Mouse (Mus musculus): ENCODE results near the gene Lmna. TPM values are rescaled to one million over a fixed set of nuclear protein-coding genes. Genes with fewer than 3 reads are reported as not detected.

The Lmna gene
- polyA plus RNA-seq, 1 experiment from 2014 or later = 109 TPM

DNA sequence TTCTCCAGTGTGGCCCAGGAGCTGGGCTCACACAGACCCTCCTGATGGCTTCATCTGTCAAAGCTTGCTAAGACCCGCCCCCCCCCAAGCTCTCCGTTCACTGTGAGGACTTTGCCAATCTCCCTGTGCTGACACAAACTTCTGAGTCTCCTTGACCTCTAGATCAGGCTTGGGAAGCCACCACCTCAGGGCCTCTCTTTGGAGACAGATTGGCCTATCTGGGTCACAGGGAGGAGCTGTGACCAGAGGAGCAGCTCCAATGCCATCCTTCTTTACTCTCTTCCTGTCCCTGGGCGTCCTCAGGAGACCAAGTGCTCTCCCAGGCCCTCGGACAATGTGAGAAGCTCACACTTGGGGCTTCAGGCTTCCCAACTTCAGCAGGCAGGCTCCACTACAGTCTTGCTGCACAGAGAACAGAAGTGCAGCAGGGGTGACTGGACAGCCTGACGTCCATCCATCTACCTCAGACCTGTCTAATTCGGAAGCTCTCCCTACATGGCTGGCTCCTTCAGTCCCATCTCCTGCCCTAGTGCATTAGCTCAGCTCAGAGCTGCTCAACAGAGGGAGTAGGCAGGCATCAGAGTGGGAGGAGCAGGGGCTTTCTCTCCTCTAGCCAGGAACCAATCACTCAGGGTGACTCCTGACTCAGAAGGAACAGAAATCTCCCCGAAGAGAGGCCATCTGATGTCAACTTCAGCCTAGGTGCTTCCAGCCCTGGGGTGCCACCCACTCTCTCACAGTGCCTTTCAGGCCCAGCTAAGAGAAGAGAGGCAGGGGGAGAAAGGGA, 52.8 kb downstream of the Lmna start:
- no peak overlapping the region for H3K9ac ChIP-seq
- 68% methylated on average over 7 of the region's 7 CpGs for WGBS
- H3K36me3 ChIP-seq = no peaks in the 10 kb centered on the region
- peaks cover 29% of the 10 kb centered on the region; the same call in 1 of the 2 replicates for H3K4me1 ChIP-seq
- no peaks in the 10 kb centered on the region for H3K9me3 ChIP-seq
- no peak overlapping the region for H3K4me3 ChIP-seq
- no peak for ATAC-seq (ENCODE audit: insufficient number of reproducible peaks, insufficient read depth, low FRiP score, low TSS enrichment)
- H3K27ac ChIP-seq = no peak overlapping the region
- H3K4me2 ChIP-seq (replicated peaks) = no peak overlapping the region
- peaks cover 7% of the 10 kb centered on the region; the same call in 1 of the 2 replicates for H3K27me3 ChIP-seq

DNA sequence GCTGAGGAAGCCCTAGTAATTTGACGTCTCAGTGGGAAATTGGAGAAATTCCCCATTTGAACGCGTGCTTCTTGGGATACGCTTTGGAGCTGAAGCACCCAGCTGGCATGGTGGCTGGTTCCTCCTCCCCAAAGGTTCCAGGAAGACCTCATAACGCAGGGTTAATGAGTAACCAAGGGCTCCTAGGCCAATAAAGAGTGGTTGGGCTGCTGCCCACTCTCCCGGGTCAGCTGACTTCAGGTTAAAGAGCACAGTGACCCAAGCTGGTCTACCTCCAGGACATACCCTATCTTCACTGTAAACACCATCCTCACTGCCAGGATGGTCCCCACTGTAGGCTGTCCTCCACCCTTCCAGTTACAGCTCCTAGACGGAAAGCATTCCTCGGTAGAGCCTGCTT, 53.4 kb downstream of the Lmna start:
- Histone ChIP-seq H3K9me3 (no peaks in the 10 kb centered on the region), H3K27ac (no peak overlapping the region), H3K36me3 (no peaks in the 10 kb centered on the region), H3K4me3 (no peak overlapping the region), H3K4me2 (replicated peaks) (no peak overlapping the region), H3K4me1 (peaks cover 28% of the 10 kb centered on the region; the same call in 1 of the 2 replicates), H3K27me3 (peaks cover 7% of the 10 kb centered on the region; the same call in 1 of the 2 replicates), H3K9ac (no peak overlapping the region)
- 95% methylated on average over 8 of the region's 8 CpGs for WGBS
- no peak for ATAC-seq (ENCODE audit: insufficient number of reproducible peaks, insufficient read depth, low FRiP score, low TSS enrichment)

DNA sequence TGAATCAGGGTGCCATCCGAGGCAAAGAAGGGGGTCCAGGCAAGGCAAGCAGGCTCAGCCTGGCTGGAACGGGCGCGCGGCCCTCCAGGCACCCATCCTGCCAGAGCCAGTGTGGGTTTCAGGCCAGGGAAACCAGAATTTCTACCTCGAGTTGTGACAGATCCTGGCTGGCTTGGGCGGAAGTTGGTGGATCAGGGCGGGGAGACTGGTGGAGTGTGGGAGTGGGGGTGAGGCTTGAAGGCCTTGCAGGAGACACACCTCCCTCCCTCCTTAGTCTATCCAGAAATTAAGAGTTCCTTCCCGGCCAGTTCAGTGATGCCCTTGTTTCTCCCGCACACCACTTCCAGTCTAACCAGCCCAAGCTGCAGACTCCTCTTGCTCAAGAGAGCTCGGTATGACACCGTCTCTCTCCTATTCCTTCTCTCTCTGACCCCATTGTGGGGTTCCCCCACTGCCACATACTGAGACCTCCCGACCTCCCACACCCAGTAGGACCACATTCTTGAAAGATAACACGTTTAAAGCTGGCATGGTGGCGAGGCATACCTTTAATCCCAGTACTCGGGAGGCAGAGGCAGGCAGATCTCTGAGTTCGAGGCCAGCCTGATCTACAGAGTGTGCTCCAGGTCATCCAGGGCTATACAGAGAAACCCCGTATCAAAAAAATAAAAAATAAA, 54.0 kb downstream of the Lmna start:
- H3K4me3 ChIP-seq = no peak overlapping the region

DNA sequence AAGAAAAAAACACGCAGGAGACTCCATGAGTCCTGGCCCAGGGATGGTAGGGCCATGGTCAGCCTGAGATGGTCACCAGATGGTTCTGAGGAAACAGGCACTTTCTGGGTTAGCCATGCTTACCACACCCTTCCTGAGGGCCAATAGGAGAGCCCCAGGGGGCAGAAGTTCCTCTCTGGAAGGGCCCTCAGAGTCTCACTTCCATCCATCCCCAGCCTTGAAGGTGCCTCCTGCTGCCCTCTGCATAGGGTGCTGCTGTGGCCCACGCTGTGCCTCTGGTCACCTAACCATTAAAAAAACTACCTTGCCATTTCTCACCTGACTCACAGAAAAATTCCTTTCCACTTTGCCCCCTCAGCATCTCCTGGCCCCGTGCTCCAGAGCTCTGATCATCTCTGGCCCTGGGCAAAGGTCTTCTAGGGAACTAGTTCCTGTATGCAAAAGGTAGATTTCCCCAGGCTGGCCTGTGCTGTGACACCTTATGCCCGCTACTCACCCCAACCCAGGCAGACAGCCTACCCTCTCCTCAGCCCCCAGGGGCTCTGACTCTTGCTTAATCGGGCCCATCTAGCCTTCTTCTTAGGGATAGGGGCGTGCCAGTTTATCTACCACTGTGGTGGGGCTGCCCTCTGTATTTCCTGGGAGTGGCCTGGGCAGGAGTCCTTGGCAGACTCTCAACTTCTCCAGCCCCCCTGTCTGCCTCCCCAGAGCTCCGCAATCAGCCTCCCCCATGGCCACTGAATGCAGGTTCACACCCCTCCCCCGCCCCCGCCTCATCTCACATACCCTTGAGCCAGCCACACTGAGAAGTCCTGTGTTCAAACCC, 54.8 kb downstream of the Lmna start:
- H3K27me3 ChIP-seq = 0 out of 2 replicates have a peak, but pooled peaks cover 4% of the 10 kb centered on the region
- H3K9me3 ChIP-seq = no peaks in the 10 kb centered on the region
- H3K9ac ChIP-seq = peak overlapping the region; percentile 3; the same call in 1 of the 2 replicates
- H3K27ac ChIP-seq = no peak overlapping the region; the same call in 1 of the 2 replicates
- H3K4me3 ChIP-seq = no peak overlapping the region
- H3K4me1 ChIP-seq = peaks cover 20% of the 10 kb centered on the region; the same call in 1 of the 2 replicates
- no peak overlapping the region for H3K4me2 ChIP-seq (replicated peaks)
- H3K36me3 ChIP-seq = no peaks in the 10 kb centered on the region
- no peak for ATAC-seq (ENCODE audit: insufficient number of reproducible peaks, insufficient read depth, low FRiP score, low TSS enrichment)
- 55% methylated on average over 9 of the region's 9 CpGs for WGBS

More for the DNA sequence above, 54.0 kb downstream of the Lmna start:
- peak overlapping the region; percentile 3; the same call in 1 of the 2 replicates for H3K9ac ChIP-seq
- ATAC-seq (ENCODE audit: insufficient number of reproducible peaks, insufficient read depth, low FRiP score, low TSS enrichment) = no peak
- H3K4me1 ChIP-seq = peaks cover 22% of the 10 kb centered on the region; the same call in 1 of the 2 replicates
- H3K9me3 ChIP-seq = no peaks in the 10 kb centered on the region
- H3K27ac ChIP-seq = no peak overlapping the region
- no peak overlapping the region for H3K4me2 ChIP-seq (replicated peaks)
- no peaks in the 10 kb centered on the region for H3K36me3 ChIP-seq
- WGBS = 73% methylated on average over 18 of the region's 18 CpGs
- H3K27me3 ChIP-seq = 0 out of 2 replicates have a peak, but pooled peaks cover 4% of the 10 kb centered on the region

DNA sequence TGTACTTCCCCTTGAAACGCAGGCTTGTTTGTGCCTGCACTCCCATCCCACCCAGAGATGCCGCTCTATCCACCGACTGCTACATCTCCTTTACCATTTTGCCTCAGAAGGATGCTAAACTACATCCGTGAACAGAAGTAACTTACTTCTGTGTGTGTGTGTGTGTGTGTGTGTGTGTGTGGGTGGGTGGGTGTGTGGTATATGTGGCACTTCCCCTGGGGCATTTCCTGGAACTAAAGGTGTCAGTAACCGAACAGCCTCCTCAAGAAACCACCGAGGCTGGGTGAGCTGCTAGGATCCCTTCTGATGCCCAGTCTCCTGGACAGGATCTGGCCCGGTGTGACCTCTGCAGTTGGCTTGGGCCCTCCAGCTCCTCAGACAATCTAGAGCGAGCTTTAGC, 55.8 kb downstream of the Lmna start:
- no peak for ATAC-seq (ENCODE audit: insufficient number of reproducible peaks, insufficient read depth, low FRiP score, low TSS enrichment)
- no peaks in the 10 kb centered on the region for H3K36me3 ChIP-seq
- 0 out of 2 replicates have a peak, but pooled peaks cover 2% of the 10 kb centered on the region for H3K27me3 ChIP-seq
- no peak overlapping the region for H3K4me3 ChIP-seq
- H3K4me2 ChIP-seq (replicated peaks) = no peak overlapping the region
- 56% methylated on average over 8 of the region's 8 CpGs for WGBS
- H3K9me3 ChIP-seq = no peaks in the 10 kb centered on the region
- no peak overlapping the region for H3K9ac ChIP-seq
- peaks cover 27% of the 10 kb centered on the region for H3K4me1 ChIP-seq
- H3K27ac ChIP-seq = no peak overlapping the region

DNA sequence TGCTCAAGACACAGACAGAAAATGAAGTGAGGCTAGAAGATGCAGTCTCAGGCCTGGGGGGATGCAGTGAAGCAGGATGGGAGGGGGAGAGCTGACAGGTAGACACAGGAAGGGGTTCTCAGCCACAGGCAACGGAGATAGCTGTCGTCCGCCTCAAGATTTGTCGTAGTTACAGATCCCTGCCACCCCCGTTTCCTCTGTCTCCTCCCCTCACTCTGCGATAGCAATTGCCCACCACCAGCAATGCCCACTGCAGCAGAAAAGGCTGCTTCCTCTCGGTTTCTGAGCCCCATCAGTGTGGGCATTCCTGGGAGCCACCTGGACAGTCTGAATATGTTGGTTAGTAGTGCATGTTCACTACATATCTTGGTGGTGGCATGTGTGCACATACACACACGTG, 56.4 kb downstream of the Lmna start:
- H3K27ac ChIP-seq = no peak overlapping the region
- H3K9ac ChIP-seq = no peak overlapping the region
- H3K9me3 ChIP-seq = no peaks in the 10 kb centered on the region
- no peak overlapping the region for H3K4me3 ChIP-seq
- H3K36me3 ChIP-seq = no peaks in the 10 kb centered on the region
- H3K4me1 ChIP-seq = peaks cover 24% of the 10 kb centered on the region
- 47% methylated on average over 8 of the region's 8 CpGs for WGBS
- no peaks in the 10 kb centered on the region for H3K27me3 ChIP-seq
- ATAC-seq (ENCODE audit: insufficient number of reproducible peaks, insufficient read depth, low FRiP score, low TSS enrichment) = no peak
- no peak overlapping the region for H3K4me2 ChIP-seq (replicated peaks)

DNA sequence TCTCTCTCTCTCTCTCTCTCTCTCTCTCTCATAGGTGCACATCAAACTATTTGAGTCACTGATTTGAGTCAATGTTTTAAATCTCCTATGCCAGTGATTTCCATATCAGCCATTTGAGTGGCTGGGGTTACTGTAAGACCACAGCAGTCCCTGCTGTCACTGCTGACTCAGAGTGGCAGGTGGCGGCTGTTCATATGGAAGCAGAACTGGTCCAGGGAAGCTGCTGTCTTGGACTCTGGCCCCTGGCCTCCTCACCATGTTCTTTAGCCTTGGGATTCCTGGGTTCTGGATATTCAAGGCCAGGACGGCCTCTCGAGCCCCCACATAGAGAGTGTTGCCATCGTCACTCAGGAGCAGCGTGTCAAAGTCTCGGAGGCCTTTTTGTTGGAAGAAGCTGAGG, 57.0 kb downstream of the Lmna start:
- Histone ChIP-seq H3K36me3 (no peaks in the 10 kb centered on the region), H3K9me3 (no peaks in the 10 kb centered on the region), H3K9ac (0 out of 2 replicates have a peak overlapping the region, but pooled peaks have one; percentile 16), H3K27me3 (no peaks in the 10 kb centered on the region), H3K4me1 (peaks cover 19% of the 10 kb centered on the region), H3K4me3 (no peak overlapping the region), H3K4me2 (replicated peaks) (no peak overlapping the region), H3K27ac (no peak overlapping the region)
- no peak for ATAC-seq (ENCODE audit: insufficient number of reproducible peaks, insufficient read depth, low FRiP score, low TSS enrichment)
- 70% methylated on average over 6 of the region's 6 CpGs for WGBS

DNA sequence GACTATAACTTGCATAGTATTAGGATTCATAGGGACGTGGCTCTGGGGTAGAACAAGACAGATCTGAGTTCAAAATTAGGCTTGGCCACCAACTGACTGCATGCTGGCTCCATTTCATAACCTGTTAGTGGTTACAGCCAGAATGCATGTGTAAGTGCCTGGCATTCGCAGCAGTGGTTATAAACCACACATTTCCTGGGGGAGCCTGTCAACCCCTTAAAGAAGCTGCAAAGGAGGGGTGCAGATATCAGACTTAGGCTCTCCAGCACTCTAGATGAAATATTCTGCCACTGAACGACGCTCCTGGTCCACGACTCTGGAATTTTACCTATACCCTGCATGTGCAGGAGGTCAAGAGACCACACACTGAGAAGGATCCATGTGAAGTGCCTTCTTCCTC, 57.5 kb downstream of the Lmna start:
- no peak overlapping the region for H3K27ac ChIP-seq

DNA sequence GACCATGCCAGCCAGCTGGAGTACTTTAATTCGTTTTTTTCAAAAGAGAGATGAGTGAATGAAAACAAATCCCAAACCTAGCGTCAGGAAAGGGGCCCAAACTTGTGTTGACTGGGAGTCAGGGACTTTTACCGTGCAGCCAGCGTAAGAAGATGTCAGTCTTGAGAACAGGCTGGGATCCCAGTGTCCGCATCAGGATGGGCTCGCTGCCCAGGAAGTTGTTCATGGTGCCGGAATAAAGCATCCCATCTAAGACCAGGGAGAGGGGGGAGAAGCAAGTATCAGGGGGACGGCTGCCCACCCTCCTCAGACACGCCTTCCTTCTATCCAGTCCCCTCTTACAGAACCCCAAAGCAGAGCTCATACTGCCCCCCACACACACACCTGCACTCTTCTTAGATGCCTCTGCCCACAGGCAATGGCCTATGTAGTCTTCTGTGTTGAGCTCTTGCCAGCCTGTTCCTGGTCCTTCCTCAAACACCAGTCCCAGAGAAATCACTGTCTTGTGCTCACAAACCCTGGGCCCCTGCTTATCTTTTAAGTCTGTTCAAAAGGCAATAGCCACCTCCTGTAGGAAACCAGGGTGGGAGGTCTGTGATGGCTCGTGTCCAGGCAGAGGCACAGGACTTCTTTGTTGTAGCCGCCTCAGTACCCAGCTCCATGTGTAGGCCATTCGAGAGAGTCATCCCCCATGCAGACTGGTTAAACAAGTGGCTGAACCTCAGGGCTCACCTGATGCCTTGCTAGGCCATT, 59.2 kb downstream of the Lmna start:
- Histone ChIP-seq H3K27me3 (no peaks in the 10 kb centered on the region), H3K4me3 (no peak overlapping the region), H3K9ac (no peak overlapping the region), H3K4me2 (replicated peaks) (no peak overlapping the region; the same call in 1 of the 2 replicates), H3K4me1 (peaks cover 17% of the 10 kb centered on the region), H3K36me3 (no peaks in the 10 kb centered on the region), H3K27ac (no peak overlapping the region), H3K9me3 (no peaks in the 10 kb centered on the region)
- no peak for ATAC-seq (ENCODE audit: insufficient number of reproducible peaks, insufficient read depth, low FRiP score, low TSS enrichment)
- 74% methylated on average over 12 of the region's 12 CpGs for WGBS

More for the DNA sequence above, 57.5 kb downstream of the Lmna start:
- Histone ChIP-seq H3K27me3 (no peaks in the 10 kb centered on the region), H3K4me1 (peaks cover 19% of the 10 kb centered on the region), H3K4me2 (replicated peaks) (no peak overlapping the region), H3K36me3 (no peaks in the 10 kb centered on the region), H3K4me3 (no peak overlapping the region), H3K9me3 (no peaks in the 10 kb centered on the region), H3K9ac (no peak overlapping the region)
- ATAC-seq (ENCODE audit: insufficient number of reproducible peaks, insufficient read depth, low FRiP score, low TSS enrichment) = no peak
- WGBS = 78% methylated on average over 5 of the region's 5 CpGs

DNA sequence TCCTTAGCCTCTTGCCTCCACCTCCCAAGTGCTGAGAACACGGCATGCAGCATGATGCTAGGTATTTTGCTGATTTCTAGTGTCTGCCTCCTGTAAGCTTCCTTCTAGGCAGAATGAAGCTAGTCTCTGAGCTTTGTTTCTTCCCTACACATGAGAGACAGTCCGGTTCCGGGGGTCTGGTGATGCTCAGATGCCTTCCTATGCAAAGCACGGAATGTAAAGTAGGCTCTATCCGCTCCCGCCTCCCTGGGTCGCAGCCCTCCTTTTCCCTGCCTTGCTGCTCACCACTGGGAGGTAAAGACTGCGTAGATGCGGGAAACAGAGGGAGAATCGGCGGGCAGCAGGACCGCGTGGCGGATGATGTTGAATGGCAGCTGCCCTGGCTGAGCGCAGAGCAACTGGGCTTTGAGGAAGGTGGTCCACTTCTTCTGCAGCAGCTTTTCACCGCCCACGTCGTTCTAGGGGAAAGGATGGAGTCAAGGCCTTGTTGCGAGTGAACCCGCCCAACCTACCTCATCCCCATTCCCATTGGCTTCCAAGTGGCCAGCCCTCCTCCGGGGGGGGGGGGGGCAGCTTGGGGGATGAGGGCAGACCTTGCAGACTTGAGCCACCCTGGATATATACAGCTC, 60.2 kb downstream of the Lmna start:
- Histone ChIP-seq H3K4me3 (peak overlapping the region; percentile 29), H3K4me2 (replicated peaks) (peak overlapping the region; percentile 50), H3K27me3 (no peaks in the 10 kb centered on the region), H3K36me3 (no peaks in the 10 kb centered on the region), H3K9me3 (no peaks in the 10 kb centered on the region), H3K27ac (0 out of 2 replicates have a peak overlapping the region, but pooled peaks have one; percentile 67), H3K4me1 (peaks cover 12% of the 10 kb centered on the region), H3K9ac (peak overlapping the region; percentile 54)
- peak; percentile 79 for ATAC-seq (ENCODE audit: insufficient number of reproducible peaks, insufficient read depth, low FRiP score, low TSS enrichment)
- 3% methylated on average over 21 of the region's 21 CpGs for WGBS
